Mouse (Mus musculus): ENCODE data around the gene Acvr1b. TPM values are rescaled to one million over a fixed set of nuclear protein-coding genes. Genes with fewer than 3 reads are reported as not detected.

Gene Acvr1b
- polyA plus RNA-seq, 1 experiment = 5.3 TPM

DNA sequence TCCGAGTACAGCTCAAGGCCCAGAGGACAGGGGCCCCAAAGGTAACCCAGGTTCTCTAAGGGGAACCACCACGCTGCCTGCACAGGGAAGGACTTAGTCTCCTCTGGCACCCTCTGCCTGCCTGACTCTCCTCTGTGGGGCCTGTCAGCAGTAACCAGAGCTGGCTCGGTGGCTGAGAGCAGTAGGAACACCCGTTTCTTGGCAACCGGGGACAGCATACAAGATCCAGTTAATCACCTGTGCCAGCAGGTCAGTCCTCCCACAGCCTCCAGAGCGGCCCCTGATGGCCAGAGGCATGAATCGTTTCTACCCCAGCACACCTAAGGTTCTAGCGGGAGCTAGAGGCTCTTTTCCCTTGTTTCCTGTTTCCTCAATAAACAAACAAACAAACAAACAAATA is 68.8 kb downstream of the Acvr1b start:
- Histone ChIP-seq H3K27me3 (ENCODE audit: control insufficient read depth, insufficient read depth, insufficient read length) (no peaks in the 10 kb centered on the region), H3K4me3 (no peak overlapping the region), H3K79me2 (ENCODE audit: control insufficient read depth, insufficient read depth) (no peaks in the 10 kb centered on the region), H3ac (ENCODE audit: control insufficient read depth, insufficient read length) (no peak overlapping the region), H3K36me3 (ENCODE audit: control insufficient read depth, insufficient read depth) (no peaks in the 10 kb centered on the region), H3K4me2 (ENCODE audit: low read depth) (no peak overlapping the region)
- TF ChIP-seq CEBPB (IDR thresholded peaks at IDR 0.05; ENCODE audit: insufficient read depth, poor library complexity, severe bottlenecking) (no peak), SRF (IDR thresholded peaks at IDR 0.05; ENCODE audit: control insufficient read depth, insufficient read length, low read depth) (no peak), TCF3 (IDR thresholded peaks at IDR 0.05; ENCODE audit: insufficient read length, low read depth) (no peak), MYOD1 (IDR thresholded peaks at IDR 0.05; ENCODE audit: control insufficient read depth in 1 of 3, insufficient read length in 2 of 3, low read depth in 2 of 3) (no peak), TCF12 (IDR thresholded peaks at IDR 0.05; ENCODE audit: insufficient read depth, poor library complexity, severe bottlenecking) (no peak), POLR2AphosphoS2 (IDR thresholded peaks at IDR 0.05; ENCODE audit: insufficient read length, low read depth) (no peak), REST (IDR thresholded peaks at IDR 0.05; ENCODE audit: insufficient read depth, insufficient read length) (no peak), USF1 (IDR thresholded peaks at IDR 0.05; ENCODE audit: low read depth) (no peak), MYOG (IDR thresholded peaks at IDR 0.05; ENCODE audit: control insufficient read depth in 1 of 3, insufficient read depth in 1 of 3, insufficient read length in 2 of 3, low read depth in 2 of 3) (no peak), E2F4 (IDR thresholded peaks at IDR 0.05; ENCODE audit: insufficient read depth) (no peak), POLR2A (IDR thresholded peaks at IDR 0.05; ENCODE audit: insufficient read length, low read depth) (no peak)

DNA sequence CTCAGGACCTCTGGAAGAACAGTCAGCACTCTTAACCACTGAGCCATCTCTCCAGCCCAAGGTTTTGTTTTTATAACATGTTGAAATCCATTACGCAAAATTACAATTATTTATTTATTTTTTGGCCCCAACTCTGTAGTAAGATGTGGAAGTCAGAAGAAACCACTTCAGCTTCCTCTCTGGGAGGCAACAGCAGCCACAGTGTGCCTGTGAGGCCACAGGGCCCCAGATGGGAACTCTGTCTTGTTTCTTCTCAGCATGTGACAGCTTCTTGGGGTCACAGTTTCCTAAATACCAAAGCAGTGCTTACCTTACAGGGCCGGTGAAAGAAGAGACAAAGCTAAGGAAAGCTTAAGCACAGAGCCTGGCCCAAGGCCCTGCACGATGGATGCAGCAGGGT is 70.1 kb downstream of the Acvr1b start:
- Histone ChIP-seq H3K4me3 (no peak overlapping the region), H3K4me2 (ENCODE audit: low read depth) (no peak overlapping the region), H3K36me3 (ENCODE audit: control insufficient read depth, insufficient read depth) (no peaks in the 10 kb centered on the region), H3K27me3 (ENCODE audit: control insufficient read depth, insufficient read depth, insufficient read length) (no peaks in the 10 kb centered on the region), H3ac (ENCODE audit: control insufficient read depth, insufficient read length) (no peak overlapping the region), H3K79me2 (ENCODE audit: control insufficient read depth, insufficient read depth) (no peaks in the 10 kb centered on the region)
- TF ChIP-seq MYOG (IDR thresholded peaks at IDR 0.05; ENCODE audit: control insufficient read depth in 1 of 3, insufficient read depth in 1 of 3, insufficient read length in 2 of 3, low read depth in 2 of 3) = no peak
- no peak for TF ChIP-seq SRF (IDR thresholded peaks at IDR 0.05; ENCODE audit: control insufficient read depth, insufficient read length, low read depth)
- no peak for TF ChIP-seq TCF12 (IDR thresholded peaks at IDR 0.05; ENCODE audit: insufficient read depth, poor library complexity, severe bottlenecking)
- TF ChIP-seq CEBPB (IDR thresholded peaks at IDR 0.05; ENCODE audit: insufficient read depth, poor library complexity, severe bottlenecking) = no peak

DNA sequence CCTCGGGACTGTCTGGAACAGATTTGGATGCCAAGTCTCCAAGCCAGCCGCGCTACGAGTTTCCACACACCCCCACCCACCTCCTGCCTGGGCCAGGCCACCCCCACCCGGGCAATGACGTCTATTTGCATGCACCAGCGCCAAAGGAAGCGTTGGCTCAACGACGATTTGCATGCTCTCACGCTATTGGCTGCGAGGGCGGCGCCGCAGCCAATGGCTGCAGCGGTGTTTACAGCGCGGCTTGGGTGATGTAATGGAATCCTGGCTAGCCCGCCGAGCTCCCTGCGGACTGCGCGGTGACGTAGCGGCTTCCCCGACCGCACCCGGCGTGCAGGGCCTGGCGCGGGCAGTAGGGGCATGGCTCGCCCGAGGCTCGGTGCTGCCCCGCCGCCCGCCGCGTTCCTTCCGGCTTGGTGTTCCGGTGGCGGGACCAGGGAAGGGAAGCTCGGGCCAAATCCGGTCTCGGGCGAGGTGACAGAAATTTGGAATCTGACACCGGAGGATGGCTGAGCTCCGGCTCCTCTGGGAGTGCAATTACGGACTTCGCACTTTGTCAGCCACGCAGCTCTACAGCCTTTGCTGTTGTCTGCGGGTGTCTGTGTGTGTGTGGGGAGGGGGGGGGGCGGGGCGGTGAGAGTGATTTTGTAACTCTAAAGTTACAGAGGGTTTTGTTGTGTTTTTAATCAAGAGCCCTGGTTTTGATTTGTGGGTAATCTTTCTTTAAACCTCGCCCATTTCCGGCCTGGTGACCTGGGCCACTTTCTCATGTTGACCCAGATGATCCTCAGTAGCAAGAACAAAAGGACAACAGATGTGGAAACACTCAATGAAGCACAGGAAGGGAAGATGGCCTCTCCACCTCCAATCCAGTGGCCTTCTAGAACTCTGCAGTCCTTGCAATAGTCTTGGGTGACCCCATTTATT is 72.6 kb downstream of the Acvr1b start:
- Histone ChIP-seq H3K4me3 (peak overlapping the region; percentile 34), H3ac (ENCODE audit: control insufficient read depth, insufficient read length) (peak overlapping the region; percentile 44), H3K36me3 (ENCODE audit: control insufficient read depth, insufficient read depth) (no peaks in the 10 kb centered on the region), H3K27me3 (ENCODE audit: control insufficient read depth, insufficient read depth, insufficient read length) (no peaks in the 10 kb centered on the region), H3K4me2 (ENCODE audit: low read depth) (peak overlapping the region; percentile 85), H3K79me2 (ENCODE audit: control insufficient read depth, insufficient read depth) (no peaks in the 10 kb centered on the region)
- TF ChIP-seq MAX (IDR thresholded peaks at IDR 0.05; ENCODE audit: low read depth) (no peak), TCF3 (IDR thresholded peaks at IDR 0.05; ENCODE audit: insufficient read length, low read depth) (peak; percentile 43), TCF12 (IDR thresholded peaks at IDR 0.05; ENCODE audit: insufficient read depth, poor library complexity, severe bottlenecking) (no peak), POLR2AphosphoS2 (IDR thresholded peaks at IDR 0.05; ENCODE audit: insufficient read length, low read depth) (peak; percentile 95), MYOG (IDR thresholded peaks at IDR 0.05; ENCODE audit: control insufficient read depth in 1 of 3, insufficient read depth in 1 of 3, insufficient read length in 2 of 3, low read depth in 2 of 3) (peak in 2 of 3 experiments; percentile 48 to 51), POLR2A (IDR thresholded peaks at IDR 0.05; ENCODE audit: insufficient read length, low read depth) (peak; percentile 89), REST (IDR thresholded peaks at IDR 0.05; ENCODE audit: insufficient read depth, insufficient read length) (peak; percentile 16), E2F4 (IDR thresholded peaks at IDR 0.05; ENCODE audit: insufficient read depth) (peak; percentile 49), USF1 (IDR thresholded peaks at IDR 0.05; ENCODE audit: low read depth) (no peak), CEBPB (IDR thresholded peaks at IDR 0.05; ENCODE audit: insufficient read depth, poor library complexity, severe bottlenecking) (no peak; the same call in 1 of the 2 replicates), MYOD1 (IDR thresholded peaks at IDR 0.05; ENCODE audit: control insufficient read depth in 1 of 3, insufficient read length in 2 of 3, low read depth in 2 of 3) (peak in 1 of 3 experiments; percentile 51), SRF (IDR thresholded peaks at IDR 0.05; ENCODE audit: control insufficient read depth, insufficient read length, low read depth) (peak; percentile 71)

DNA sequence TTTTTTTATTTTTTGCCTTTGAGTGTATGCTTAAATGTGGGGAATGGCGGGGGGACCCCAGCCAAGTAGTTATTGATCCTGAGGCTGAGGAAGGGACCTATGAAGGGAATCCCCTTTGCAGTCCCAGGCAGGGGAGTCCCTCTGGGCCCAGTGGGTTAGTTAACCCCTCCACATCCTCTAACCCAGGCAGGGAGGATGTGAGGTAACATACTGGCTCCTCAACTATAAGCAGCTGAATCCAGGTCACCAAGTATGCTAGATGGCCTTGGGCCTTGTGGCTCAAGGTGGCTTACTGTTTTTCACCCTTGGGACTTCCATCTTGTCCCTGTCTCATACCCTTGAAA is 73.3 kb downstream of the Acvr1b start:
- Histone ChIP-seq H3K27me3 (ENCODE audit: control insufficient read depth, insufficient read depth, insufficient read length) (no peaks in the 10 kb centered on the region), H3ac (ENCODE audit: control insufficient read depth, insufficient read length) (peak overlapping the region; percentile 44), H3K36me3 (ENCODE audit: control insufficient read depth, insufficient read depth) (no peaks in the 10 kb centered on the region), H3K4me2 (ENCODE audit: low read depth) (peak overlapping the region; percentile 85), H3K4me3 (peak overlapping the region; percentile 34), H3K79me2 (ENCODE audit: control insufficient read depth, insufficient read depth) (no peaks in the 10 kb centered on the region)
- TF ChIP-seq E2F4 (IDR thresholded peaks at IDR 0.05; ENCODE audit: insufficient read depth) = no peak
- no peak for TF ChIP-seq REST (IDR thresholded peaks at IDR 0.05; ENCODE audit: insufficient read depth, insufficient read length)
- TF ChIP-seq SRF (IDR thresholded peaks at IDR 0.05; ENCODE audit: control insufficient read depth, insufficient read length, low read depth) = no peak
- no peak for TF ChIP-seq MAX (IDR thresholded peaks at IDR 0.05; ENCODE audit: low read depth)
- TF ChIP-seq CEBPB (IDR thresholded peaks at IDR 0.05; ENCODE audit: insufficient read depth, poor library complexity, severe bottlenecking) = no peak
- TF ChIP-seq MYOG (IDR thresholded peaks at IDR 0.05; ENCODE audit: control insufficient read depth in 1 of 3, insufficient read depth in 1 of 3, insufficient read length in 2 of 3, low read depth in 2 of 3) = no peak
- TF ChIP-seq USF1 (IDR thresholded peaks at IDR 0.05; ENCODE audit: low read depth) = no peak
- no peak for TF ChIP-seq MYOD1 (IDR thresholded peaks at IDR 0.05; ENCODE audit: control insufficient read depth in 1 of 3, insufficient read length in 2 of 3, low read depth in 2 of 3)
- TF ChIP-seq TCF3 (IDR thresholded peaks at IDR 0.05; ENCODE audit: insufficient read length, low read depth) = no peak
- no peak for TF ChIP-seq TCF12 (IDR thresholded peaks at IDR 0.05; ENCODE audit: insufficient read depth, poor library complexity, severe bottlenecking)
- no peak for TF ChIP-seq POLR2A (IDR thresholded peaks at IDR 0.05; ENCODE audit: insufficient read length, low read depth)
- no peak for TF ChIP-seq POLR2AphosphoS2 (IDR thresholded peaks at IDR 0.05; ENCODE audit: insufficient read length, low read depth)

All from myocyte (in vitro differentiated cells).